Mouse (Mus musculus) liver, embryonic 14.5 days (tissue): ENCODE results near the gene Oxa1l. TPM values are rescaled to one million over a fixed set of nuclear protein-coding genes. Genes with fewer than 3 reads are reported as not detected.

Experiments used
- ATAC-seq: fragments of 200-750 bp; cut with Nextera tagmentation; 2 replicates; pipeline ENCODE4 v1.8.0; 2017; ENCODE audit warnings: moderate number of reproducible peaks, mild to moderate bottlenecking, moderate library complexity; ENCODE audit not compliant: insufficient read depth
- DNase-seq, 3 experiments: peaks; one replicate each; pipeline ENCODE4 v3.0.0-alpha.2; 2012 to 2013; ENCODE audit warnings: low read depth in 3 of 3, low spot score in 3 of 3
- H3K27ac ChIP-seq: fragments of 300-500 bp; sonication (generic); 2 replicates; pipeline ENCODE4 v1.5.1; 2014; ENCODE audit warnings: moderate library complexity, mild to moderate bottlenecking, control low read depth, inconsistent platforms
- H3K27me3 ChIP-seq: fragments of 300-500 bp; sonication (generic); 2 replicates; pipeline ENCODE4 v1.6.1; 2014; ENCODE audit warnings: mild to moderate bottlenecking, low read length, moderate library complexity; ENCODE audit not compliant: control insufficient read depth, insufficient read depth
- H3K36me3 ChIP-seq: fragments of 300-500 bp; sonication (generic); replicated peaks from 2 replicates; pipeline ENCODE4 v1.6.1; 2014; ENCODE audit warnings: low read depth; ENCODE audit not compliant: control insufficient read depth, insufficient read depth
- H3K4me1 ChIP-seq, 2 experiments: fragments of 200-500 bp in 1 of 2; fragments of 300-500 bp in 1 of 2; sonication (generic) in 1 of 2; replicated peaks; 2 replicates each; pipeline ENCODE4 v1.6.1; 2012 to 2014; ENCODE audit warnings: antibody characterized with exemption in 1 of 2, inconsistent platforms in 1 of 2, low read length in 1 of 2; ENCODE audit not compliant: control insufficient read depth in 2 of 2, insufficient read depth in 2 of 2
- H3K4me2 ChIP-seq: fragments of 300-500 bp; sonication (generic); 2 replicates; pipeline ENCODE4 v1.6.1; 2014; ENCODE audit warnings: low read depth, mild to moderate bottlenecking, control low read depth, moderate library complexity
- H3K4me3 ChIP-seq, 2 experiments: fragments of 200-500 bp in 1 of 2; fragments of 300-500 bp in 1 of 2; sonication (generic) in 1 of 2; 2 replicates each; pipeline ENCODE4 v1.5.1; 2012 to 2014; ENCODE audit warnings: low read depth in 2 of 2, low read length in 2 of 2, mild to moderate bottlenecking in 2 of 2, control low read depth in 1 of 2, inconsistent platforms in 1 of 2, moderate library complexity in 1 of 2; ENCODE audit not compliant: insufficient read depth in 1 of 2
- H3K9ac ChIP-seq: fragments of 300-500 bp; sonication (generic); replicated peaks from 2 replicates; pipeline ENCODE4 v1.6.1; 2014; ENCODE audit warnings: mild to moderate bottlenecking, control low read depth, moderate library complexity
- H3K9me3 ChIP-seq: fragments of 300-500 bp; sonication (generic); 2 replicates; pipeline ENCODE4 v1.6.1; 2016; ENCODE audit warnings: low read length, mixed read lengths; ENCODE audit not compliant: control insufficient read depth
- CTCF ChIP-seq: IDR thresholded peaks from 2 replicates; pipeline ENCODE4 v1.5.1; 2016; ENCODE audit warnings: antibody characterized with exemption, low read depth, control low read depth
- EP300 ChIP-seq: IDR thresholded peaks from 2 replicates; pipeline ENCODE4 v1.6.1; 2016; ENCODE audit warnings: antibody characterized with exemption, low read depth
- WGBS: fragments of 180-500 bp; shearing (Covaris S2); extraction: QIAGEN DNeasy Blood & Tissue Kit; methylation state at CpG from one replicate; pipeline ENCODE4 v1.1.7; 2014; ENCODE audit not compliant: insufficient replicate concordance; 5-methylcytosine and 5-hydroxymethylcytosine counted together
- polyA plus RNA-seq, 2 experiments: library from polyadenylated mRNA; depleted of rRNA in 1 of 2; stranded (reverse) in 1 of 2; unstranded in 1 of 2; fragments of >200 nt; fragmentation: Nextera tagmentation in 1 of 2; extraction: Ambion mirVana in 1 of 2; gene quantifications; 2 replicates each; pipeline versions ENCODE4 v1.2.1 to v1.2.3; 2012 to 2014

Gene Oxa1l
- polyA plus RNA-seq, 2 experiments, result 17.4 to 27.9 TPM

GRCm38 (mm10) chr14:54382641-54383040 is 22.0 kb downstream of the Oxa1l start:
- Histone ChIP-seq H3K4me1 (peaks cover 0 to 22% of the 10 kb centered on the region in 2 experiments; a peak in 2 of 4 replicates), H3K9ac (no peak overlapping the region), H3K27me3 (no peaks in the 10 kb centered on the region), H3K27ac (no peak overlapping the region), H3K9me3 (no peaks in the 10 kb centered on the region), H3K36me3 (no peaks in the 10 kb centered on the region), H3K4me3 (no peak overlapping the region), H3K4me2 (no peak overlapping the region)
- TF ChIP-seq CTCF (no peak), EP300 (no peak)
- no peak for ATAC-seq
- WGBS, result 61% methylated on average over 9 of the region's 9 CpGs
- no peak for DNase-seq

DNA sequence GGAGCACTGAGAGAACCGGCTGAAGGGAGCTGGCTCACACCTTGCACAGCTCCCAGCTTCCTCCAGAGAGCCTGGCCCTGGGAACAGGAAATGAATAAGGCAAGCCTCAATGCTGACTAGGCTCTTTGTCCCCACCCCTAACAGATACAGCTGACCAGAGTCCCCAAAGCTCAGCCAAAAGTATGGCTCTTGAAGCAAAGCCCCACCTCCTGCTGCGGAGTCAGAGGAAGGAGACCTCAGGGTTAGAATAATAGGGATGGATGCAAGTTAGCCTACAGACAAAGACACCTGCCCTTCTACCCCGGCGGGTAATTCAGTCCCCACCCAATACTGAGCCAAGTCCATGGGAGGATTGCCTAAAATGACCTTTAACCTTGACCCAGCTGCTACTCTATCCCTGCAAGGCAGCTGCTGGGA is 22.7 kb downstream of the Oxa1l start:
- H3K9ac ChIP-seq, result no peak overlapping the region
- no peaks in the 10 kb centered on the region for H3K27me3 ChIP-seq
- H3K4me1 ChIP-seq, result peaks cover 0 to 22% of the 10 kb centered on the region in 2 experiments; a peak in 2 of 4 replicates
- DNase-seq (peak in 1 of 3 experiments; percentile 11), ATAC-seq (peak; percentile 54)
- 22% methylated on average over 4 of the region's 4 CpGs for WGBS
- no peak overlapping the region for H3K4me3 ChIP-seq
- H3K36me3 ChIP-seq, result no peaks in the 10 kb centered on the region
- TF ChIP-seq EP300, result no peak
- no peak for TF ChIP-seq CTCF
- H3K4me2 ChIP-seq, result no peak overlapping the region
- H3K9me3 ChIP-seq, result no peaks in the 10 kb centered on the region
- no peak overlapping the region for H3K27ac ChIP-seq

DNA sequence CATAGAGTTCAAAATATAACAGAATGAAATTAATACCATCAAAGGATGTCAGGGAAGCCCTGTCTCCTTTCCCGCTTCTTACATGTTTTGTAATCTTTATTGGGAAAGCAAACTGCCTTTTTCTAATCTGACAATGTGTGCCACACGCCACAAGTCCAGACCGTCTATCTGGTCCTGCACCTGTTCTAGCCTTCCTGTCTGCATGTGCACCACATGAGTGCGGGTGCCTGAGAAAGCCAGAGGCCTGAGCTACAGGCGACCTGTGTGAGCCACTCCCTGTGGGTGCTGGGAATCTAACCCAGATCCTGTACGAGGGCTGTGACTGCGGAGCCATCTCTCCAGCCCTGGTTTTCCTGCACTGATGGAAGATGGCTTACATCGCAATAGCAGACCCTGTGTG is 23.8 kb downstream of the Oxa1l start:
- 40% methylated on average over 8 of the region's 8 CpGs for WGBS
- H3K4me3 ChIP-seq, result no peak overlapping the region
- no peak overlapping the region for H3K27ac ChIP-seq
- H3K9me3 ChIP-seq, result no peaks in the 10 kb centered on the region
- TF ChIP-seq EP300, result no peak; the same call in 1 of the 2 replicates
- TF ChIP-seq CTCF, result no peak
- no peaks in the 10 kb centered on the region for H3K36me3 ChIP-seq
- H3K4me2 ChIP-seq, result no peak overlapping the region
- peak; percentile 22; the same call in 1 of the 2 replicates for ATAC-seq
- DNase-seq, result no peak
- no peak overlapping the region for H3K9ac ChIP-seq
- peaks cover 0 to 22% of the 10 kb centered on the region in 2 experiments; a peak in 2 of 4 replicates for H3K4me1 ChIP-seq
- H3K27me3 ChIP-seq, result no peaks in the 10 kb centered on the region

GRCm38 (mm10) chr14:54385968-54386618 is 25.5 kb downstream of the Oxa1l start:
- Histone ChIP-seq H3K36me3 (no peaks in the 10 kb centered on the region), H3K4me2 (no peak overlapping the region), H3K9me3 (no peaks in the 10 kb centered on the region), H3K9ac (no peak overlapping the region), H3K27me3 (no peaks in the 10 kb centered on the region), H3K4me3 (no peak overlapping the region), H3K27ac (no peak overlapping the region), H3K4me1 (peaks cover 0 to 22% of the 10 kb centered on the region in 2 experiments; a peak in 2 of 4 replicates)
- ATAC-seq (no peak), DNase-seq (no peak)
- no peak for TF ChIP-seq EP300
- no peak for TF ChIP-seq CTCF
- WGBS, result 61% methylated on average over 7 of the region's 7 CpGs

DNA sequence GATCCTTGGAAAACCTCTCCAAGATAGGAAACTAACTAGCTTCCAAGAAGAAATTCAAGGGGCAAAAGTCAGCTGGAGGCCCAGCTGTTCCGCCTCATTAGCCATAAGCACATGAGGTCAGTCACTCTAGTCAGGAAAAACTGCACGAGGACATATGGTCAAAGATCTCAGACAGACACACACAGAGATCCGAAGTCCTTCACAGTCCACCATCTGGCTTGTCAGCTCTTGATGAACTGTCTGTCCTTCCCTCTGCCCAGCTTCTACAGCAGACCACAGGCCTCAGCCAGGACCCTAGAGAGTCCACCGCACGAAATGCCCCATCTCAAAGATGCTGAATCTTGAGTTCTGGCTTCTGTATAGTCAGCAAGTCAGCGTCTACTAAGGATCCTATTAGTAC is 26.9 kb downstream of the Oxa1l start:
- Histone ChIP-seq H3K4me3 (no peak overlapping the region), H3K36me3 (no peaks in the 10 kb centered on the region), H3K9me3 (no peaks in the 10 kb centered on the region), H3K4me1 (peaks cover 0 to 17% of the 10 kb centered on the region in 2 experiments; a peak in 2 of 4 replicates), H3K4me2 (no peak overlapping the region), H3K27ac (no peak overlapping the region), H3K27me3 (no peaks in the 10 kb centered on the region), H3K9ac (no peak overlapping the region)
- no peak for TF ChIP-seq EP300
- DNase-seq, result no peak
- 67% methylated on average over 6 of the region's 6 CpGs for WGBS
- no peak for ATAC-seq
